Mouse (Mus musculus) layer of hippocampus, postnatal 14 days (tissue): ENCODE data around the gene Gzmb. TPM values are rescaled to one million over a fixed set of nuclear protein-coding genes. Genes with fewer than 3 reads are reported as not detected.

Experiments used
- total RNA-seq, 2 experiments: library from RNA; stranded (reverse); gene quantifications; 2 replicates each; pipeline ENCODE4 v1.2.3; 2021

Gene Gzmb
- total RNA-seq, 2 experiments from 2014 or later: not detected

Other genes starting within 250 kb of the Gzmb start
- not detected for gene Mcpt1, start 244.3 kb downstream of the Gzmb start, total RNA-seq
- not detected for gene Mcpt9, start 231.8 kb downstream of the Gzmb start, total RNA-seq
- gene Mcpt2, start 220.2 kb downstream of the Gzmb start, total RNA-seq: not detected
- gene Mcpt4, start 199.9 kb downstream of the Gzmb start, total RNA-seq: not detected
- gene Mcpt8, start 177.0 kb downstream of the Gzmb start, total RNA-seq: not detected
- not detected for gene Ctsg, start 159.7 kb downstream of the Gzmb start, total RNA-seq
- gene Gzme, start 141.6 kb downstream of the Gzmb start, total RNA-seq: not detected
- gene Gzmd, start 129.7 kb downstream of the Gzmb start, total RNA-seq: not detected
- not detected for gene Gzmg, start 102.7 kb downstream of the Gzmb start, total RNA-seq
- gene Gzmn, start 87.7 kb downstream of the Gzmb start, total RNA-seq: not detected
- gene Gzmf, start 50.8 kb downstream of the Gzmb start, total RNA-seq: not detected
- gene Gzmc, start 27.6 kb downstream of the Gzmb start, total RNA-seq: not detected
- gene Atp12a, start 102.8 kb upstream of the Gzmb start, total RNA-seq: not detected
- under 1 TPM; 0.30 to 0.33 TPM for gene Rnf17, start 140.3 kb upstream of the Gzmb start, total RNA-seq